Mouse (Mus musculus) heart, embryonic 10.5 days (tissue): ENCODE measurements around the gene Ryr1. TPM values are rescaled to one million over a fixed set of nuclear protein-coding genes. Genes with fewer than 3 reads are reported as not detected.
"Not testable (repeated sequence)": the region's sequence is repeated elsewhere in the genome, so short reads cannot be mapped to it uniquely, and the experiment has no call there.

ENCODE experiments used
- DNase-seq: peaks from one replicate; pipeline ENCODE4 v3.0.0-alpha.2; 2017; ENCODE audit warnings: low spot score
- H3K27ac ChIP-seq: fragments of 300-500 bp; sonication (generic); 2 replicates; pipeline ENCODE4 v1.5.1; 2016; ENCODE audit warnings: mild to moderate bottlenecking
- H3K27me3 ChIP-seq: fragments of 300-500 bp; sonication (generic); 2 replicates; pipeline ENCODE4 v1.6.1; 2016; ENCODE audit warnings: mild to moderate bottlenecking; ENCODE audit not compliant: poor library complexity, insufficient read depth, severe bottlenecking
- H3K36me3 ChIP-seq: fragments of 300-500 bp; sonication (generic); 2 replicates; pipeline ENCODE4 v1.6.1; 2016; ENCODE audit warnings: mild to moderate bottlenecking, moderate library complexity
- H3K4me1 ChIP-seq: fragments of 300-500 bp; sonication (generic); 2 replicates; pipeline ENCODE4 v1.6.1; 2016; ENCODE audit warnings: mild to moderate bottlenecking
- H3K4me3 ChIP-seq: fragments of 300-500 bp; sonication (generic); 2 replicates; pipeline ENCODE4 v1.5.1; 2016; ENCODE audit warnings: mild to moderate bottlenecking, moderate library complexity
- H3K9me3 ChIP-seq: fragments of 300-500 bp; sonication (generic); 2 replicates; pipeline ENCODE4 v1.6.1; 2016; ENCODE audit warnings: mild to moderate bottlenecking, moderate library complexity
- WGBS: fragments of 180-500 bp; shearing (Covaris S2); methylation state at CpG from one replicate; pipeline ENCODE4 v1.1.7; 2016; 5-methylcytosine and 5-hydroxymethylcytosine counted together
- polyA plus RNA-seq: library from polyadenylated mRNA; unstranded; fragments of >200 nt; fragmentation: Nextera tagmentation; extraction: Ambion mirVana; gene quantifications from 2 replicates; pipeline ENCODE4 v1.2.1, GENCODE M21; 2016

Gene Ryr1
- polyA plus RNA-seq, 1 experiment from 2014 or later: 0.73 TPM

DNA sequence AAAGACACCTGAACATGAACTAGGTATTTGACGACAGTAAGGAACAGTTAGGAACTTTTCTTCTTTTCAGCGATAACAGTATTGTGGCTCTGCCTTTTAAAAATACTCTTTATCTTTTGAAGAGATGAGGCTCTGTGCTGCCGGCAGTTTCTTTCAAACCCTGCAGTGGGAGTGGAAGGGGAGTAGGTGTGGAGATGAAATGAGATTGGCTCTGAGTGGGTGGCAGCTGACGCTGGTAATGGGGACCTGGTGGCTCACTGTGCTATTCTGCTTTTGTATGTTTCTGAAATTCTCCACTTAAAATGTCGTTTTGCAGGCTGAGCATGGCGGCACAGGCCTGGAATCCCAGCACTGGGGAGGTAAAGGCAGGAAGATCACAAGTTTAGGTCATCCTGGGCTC lies 36.2 kb downstream of the Ryr1 start:
- no peak overlapping the region for H3K4me3 ChIP-seq
- no peaks in the 10 kb centered on the region for H3K36me3 ChIP-seq
- H3K27me3 ChIP-seq: peaks cover 53% of the 10 kb centered on the region
- no peak overlapping the region for H3K27ac ChIP-seq
- H3K9me3 ChIP-seq: no peaks in the 10 kb centered on the region
- no peak for DNase-seq
- WGBS: 61% methylated on average over 6 of the region's 6 CpGs
- H3K4me1 ChIP-seq: no peaks in the 10 kb centered on the region

DNA sequence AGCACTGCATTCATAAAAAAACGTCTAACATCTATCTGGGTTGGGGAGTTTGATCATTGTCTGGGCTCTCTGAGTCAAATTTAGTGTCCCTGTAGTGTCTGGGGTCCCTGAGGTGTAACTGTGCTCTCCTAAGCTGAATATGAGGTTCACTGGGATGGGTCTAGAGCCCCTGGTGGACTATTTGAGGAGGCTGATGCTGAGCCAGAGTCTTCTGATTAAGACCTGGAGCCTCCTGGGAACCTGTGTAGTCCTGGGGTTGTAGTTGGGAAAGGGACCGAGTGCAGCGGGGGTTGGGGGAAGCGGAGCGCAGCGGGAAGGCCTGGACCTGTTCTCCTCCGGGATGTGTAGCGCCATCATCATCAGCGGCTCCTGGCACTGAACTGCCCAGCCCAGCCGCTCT lies 38.1 kb downstream of the Ryr1 start:
- Histone ChIP-seq H3K4me1 (no peaks in the 10 kb centered on the region), H3K27ac (no peak overlapping the region), H3K4me3 (no peak overlapping the region), H3K9me3 (no peaks in the 10 kb centered on the region), H3K36me3 (no peaks in the 10 kb centered on the region), H3K27me3 (peaks cover 58% of the 10 kb centered on the region)
- no peak for DNase-seq
- WGBS: 74% methylated on average over 10 of the region's 10 CpGs

GRCm38 (mm10) chr7:29085981-29086380 lies 39.0 kb downstream of the Ryr1 start:
- WGBS: 76% methylated on average over 30 of the region's 30 CpGs
- Histone ChIP-seq H3K36me3 (no peaks in the 10 kb centered on the region), H3K9me3 (no peaks in the 10 kb centered on the region), H3K4me3 (no peak overlapping the region), H3K4me1 (no peaks in the 10 kb centered on the region), H3K27ac (no peak overlapping the region), H3K27me3 (peaks cover 57% of the 10 kb centered on the region)
- no peak for DNase-seq

DNA sequence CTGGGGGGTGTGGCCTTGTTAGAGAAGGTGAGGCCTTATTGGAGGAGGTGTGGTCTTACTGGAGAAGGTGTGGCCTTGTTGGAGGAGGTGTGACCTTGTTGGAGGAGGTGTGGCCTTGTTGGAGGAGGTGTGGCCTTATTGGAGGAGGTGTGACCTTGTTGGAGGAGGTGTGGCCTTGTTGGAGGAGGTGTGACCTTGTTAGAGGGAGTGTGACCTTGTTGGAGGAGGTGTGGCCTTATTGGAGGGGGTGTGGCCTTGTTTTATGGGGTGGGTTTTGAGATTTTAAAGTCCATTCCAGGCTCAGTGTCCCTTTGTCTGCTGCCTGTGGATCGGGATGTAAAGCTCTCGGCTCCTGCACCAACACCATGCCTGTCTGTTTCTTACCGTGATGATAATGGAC lies 40.6 kb downstream of the Ryr1 start:
- no peak for DNase-seq
- H3K27me3 ChIP-seq: peaks cover 48% of the 10 kb centered on the region

DNA sequence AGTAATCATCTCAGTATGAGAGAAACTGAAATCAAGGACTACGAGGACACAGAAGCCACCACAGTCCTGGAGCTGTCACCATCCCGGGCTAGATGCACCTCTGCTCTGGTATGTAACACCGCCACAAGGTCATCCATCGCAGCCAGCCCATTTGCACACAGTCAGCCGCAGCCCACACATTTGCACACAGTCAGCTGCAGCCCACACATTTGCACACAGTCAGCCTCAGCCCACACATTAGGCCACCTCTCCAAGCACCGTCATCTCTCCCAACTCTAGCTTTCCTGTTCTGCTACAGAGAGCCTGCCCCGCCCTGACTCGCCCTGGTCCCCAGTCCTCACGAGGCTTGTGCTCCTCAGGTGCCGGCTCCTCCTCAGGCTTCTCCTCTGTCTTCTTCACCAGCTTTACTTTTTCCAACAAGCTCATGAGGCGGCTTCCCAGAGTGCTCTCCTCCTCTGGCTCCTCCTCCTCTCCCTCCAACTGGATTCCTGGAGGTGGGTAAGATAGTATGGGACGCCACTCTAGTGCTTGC lies 45.5 kb downstream of the Ryr1 start:
- Histone ChIP-seq H3K4me1 (no peaks in the 10 kb centered on the region), H3K27me3 (peaks cover 42% of the 10 kb centered on the region)
- WGBS: 60% methylated on average over 12 of the region's 12 CpGs

More for the DNA sequence above, 40.6 kb downstream of the Ryr1 start:
- WGBS: 75% methylated on average over 3 of the region's 3 CpGs
- H3K36me3 ChIP-seq: no peaks in the 10 kb centered on the region
- no peak overlapping the region for H3K4me3 ChIP-seq
- no peaks in the 10 kb centered on the region for H3K4me1 ChIP-seq
- H3K9me3 ChIP-seq: no peaks in the 10 kb centered on the region
- no peak overlapping the region for H3K27ac ChIP-seq

DNA sequence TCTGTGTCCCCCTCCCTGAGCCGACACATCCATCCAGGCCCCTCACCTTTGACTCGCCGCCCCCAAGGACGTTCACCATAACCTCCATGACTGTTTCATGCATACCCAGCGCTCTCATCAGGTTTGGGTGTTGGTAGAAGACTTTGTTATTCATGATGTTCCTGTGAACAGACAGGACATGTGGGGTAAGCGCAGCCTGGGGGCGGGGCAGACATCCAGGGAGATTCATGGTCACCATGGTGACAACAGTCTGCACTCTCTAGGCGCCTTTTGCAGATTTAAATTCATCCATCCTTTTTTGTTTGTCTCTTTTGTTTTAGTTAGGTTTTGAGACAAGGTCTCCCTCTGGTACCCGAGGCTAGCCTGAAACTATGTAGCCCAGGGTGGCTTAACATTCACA lies 48.0 kb downstream of the Ryr1 start:
- Histone ChIP-seq H3K27ac (no peak overlapping the region), H3K4me1 (no peaks in the 10 kb centered on the region), H3K36me3 (no peaks in the 10 kb centered on the region), H3K9me3 (no peaks in the 10 kb centered on the region), H3K4me3 (no peak overlapping the region), H3K27me3 (peaks cover 55% of the 10 kb centered on the region)
- no peak for DNase-seq
- 69% methylated on average over 9 of the region's 9 CpGs for WGBS

More for the DNA sequence above, 45.5 kb downstream of the Ryr1 start:
- no peak overlapping the region for H3K27ac ChIP-seq
- DNase-seq: no peak
- H3K4me3 ChIP-seq: no peak overlapping the region
- H3K9me3 ChIP-seq: no peaks in the 10 kb centered on the region
- no peaks in the 10 kb centered on the region for H3K36me3 ChIP-seq

GRCm38 (mm10) chr7:29075208-29075607 lies 49.8 kb downstream of the Ryr1 start:
- no peak for DNase-seq
- Histone ChIP-seq H3K36me3 (no peaks in the 10 kb centered on the region), H3K4me1 (peaks cover 8% of the 10 kb centered on the region), H3K27me3 (peaks cover 68% of the 10 kb centered on the region), H3K27ac (no peak overlapping the region), H3K9me3 (no peaks in the 10 kb centered on the region), H3K4me3 (no peak overlapping the region)
- 64% methylated on average over 6 of the region's 6 CpGs for WGBS

DNA sequence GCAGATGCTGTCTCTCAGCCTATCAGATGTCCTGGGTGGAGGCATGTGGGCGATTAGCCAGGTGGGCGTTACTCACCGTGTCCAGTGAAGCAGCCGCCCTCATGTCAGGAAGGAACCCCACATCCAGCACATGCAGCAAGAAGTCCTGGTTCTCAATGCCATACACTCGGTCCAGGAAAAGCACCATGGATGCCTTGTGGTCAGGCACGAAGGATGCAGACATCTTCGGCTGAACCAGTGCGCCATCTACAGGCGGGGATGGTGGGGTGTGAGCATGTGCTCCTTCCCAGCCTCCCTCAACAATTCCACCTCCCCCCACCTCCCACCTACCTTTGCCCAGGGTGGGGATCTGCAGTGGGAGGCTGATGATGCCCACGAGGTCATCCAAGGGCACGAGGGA lies 52.3 kb downstream of the Ryr1 start:
- Histone ChIP-seq H3K4me3 (no peak overlapping the region), H3K27ac (no peak overlapping the region), H3K27me3 (peaks cover 86% of the 10 kb centered on the region), H3K9me3 (no peaks in the 10 kb centered on the region), H3K36me3 (no peaks in the 10 kb centered on the region), H3K4me1 (peaks cover 11% of the 10 kb centered on the region)
- DNase-seq: no peak
- 39% methylated on average over 11 of the region's 11 CpGs for WGBS

DNA sequence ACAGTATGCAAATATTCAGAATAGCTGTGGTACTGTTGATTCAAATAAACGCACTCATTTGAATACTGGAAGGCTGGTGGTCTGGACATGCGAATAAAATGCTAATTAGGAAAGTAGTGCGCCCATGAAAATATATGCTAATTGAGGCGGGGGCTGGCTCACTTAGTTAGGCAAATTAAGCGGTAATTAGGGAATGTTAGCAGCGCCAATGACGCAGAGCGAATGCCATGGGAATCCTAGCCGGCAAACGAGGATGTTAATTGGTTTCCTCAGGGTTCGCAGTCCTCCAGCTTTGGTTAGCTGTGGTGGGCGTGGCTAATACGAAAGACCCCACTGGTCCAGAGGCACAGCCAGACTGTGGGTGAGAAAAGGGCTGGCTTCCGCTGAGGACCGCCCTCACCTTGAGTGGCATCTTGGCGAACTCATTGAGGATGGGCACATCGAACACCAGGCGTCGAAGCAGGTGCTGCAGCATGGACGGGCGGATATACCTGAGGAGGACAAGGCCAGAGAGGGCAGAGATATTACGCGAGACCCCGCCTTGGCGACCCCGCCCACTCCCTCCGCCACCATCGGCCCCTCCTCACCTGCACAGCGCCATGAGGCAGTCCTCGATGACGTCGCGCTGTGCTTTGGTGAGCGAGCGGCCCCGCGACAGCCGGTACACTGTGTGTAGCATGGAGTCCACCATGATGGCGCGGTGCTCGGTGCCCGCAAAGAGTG lies 53.6 kb downstream of the Ryr1 start:
- Histone ChIP-seq H3K4me1 (peaks cover 16% of the 10 kb centered on the region), H3K27ac (no peak overlapping the region), H3K9me3 (no peaks in the 10 kb centered on the region), H3K36me3 (no peaks in the 10 kb centered on the region), H3K27me3 (peaks cover 90% of the 10 kb centered on the region), H3K4me3 (peak overlapping the region; percentile 55)
- WGBS: 6% methylated on average over 42 of the region's 42 CpGs
- DNase-seq: no peak

GRCm38 (mm10) chr7:29070364-29071168 lies 54.4 kb downstream of the Ryr1 start:
- Histone ChIP-seq H3K27me3 (peaks cover 91% of the 10 kb centered on the region), H3K4me1 (peaks cover 16% of the 10 kb centered on the region), H3K36me3 (no peaks in the 10 kb centered on the region), H3K27ac (no peak overlapping the region), H3K4me3 (no peak overlapping the region), H3K9me3 (no peaks in the 10 kb centered on the region)
- DNase-seq: no peak
- 71% methylated on average over 12 of the region's 12 CpGs for WGBS

DNA sequence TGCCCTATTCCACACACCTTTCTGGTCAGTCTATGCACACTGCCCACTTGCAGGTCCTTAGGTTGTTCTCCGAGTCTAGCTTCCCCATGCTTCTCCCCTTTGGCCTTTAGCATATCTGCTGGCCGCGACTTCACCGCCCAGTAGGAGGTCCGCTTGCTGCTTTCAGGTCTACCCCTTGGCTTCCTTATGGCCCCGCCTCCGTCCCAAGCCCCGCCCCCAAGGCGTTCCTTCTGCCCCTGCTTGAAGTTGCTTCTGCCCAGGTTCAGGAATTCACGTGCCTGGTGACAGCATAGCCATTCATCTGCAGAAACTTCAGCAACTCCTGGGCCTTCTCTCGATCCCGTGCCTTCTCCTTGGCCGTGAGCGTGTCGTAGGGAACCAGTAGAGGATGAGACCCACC lies 57.2 kb downstream of the Ryr1 start:
- Histone ChIP-seq H3K27me3 (peaks cover 69% of the 10 kb centered on the region), H3K36me3 (no peaks in the 10 kb centered on the region), H3K4me1 (peaks cover 16% of the 10 kb centered on the region), H3K4me3 (peak overlapping the region; percentile 7; the same call in 1 of the 2 replicates), H3K9me3 (no peaks in the 10 kb centered on the region), H3K27ac (no peak overlapping the region)
- WGBS: 2% methylated on average over 15 of the region's 15 CpGs
- peak; percentile 82 for DNase-seq

DNA sequence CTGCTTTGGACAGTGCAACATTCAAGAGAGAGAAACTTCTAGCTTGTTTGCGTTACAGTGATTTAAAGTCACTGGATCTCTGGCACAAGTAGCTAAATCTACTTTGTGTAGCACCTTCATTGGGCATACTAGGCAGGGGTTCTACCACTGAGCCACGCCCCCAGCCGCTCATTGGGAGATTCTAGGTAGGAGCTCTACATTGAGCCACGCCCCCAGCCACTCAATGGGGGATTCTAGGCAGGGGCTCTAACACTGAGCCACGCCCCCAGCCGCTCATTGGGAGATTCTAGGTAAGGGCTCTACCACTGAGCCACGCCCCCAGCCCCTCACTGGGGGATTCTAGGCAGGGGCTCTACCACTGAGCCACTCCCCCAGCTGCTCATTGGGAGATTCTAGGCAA lies 61.5 kb downstream of the Ryr1 start:
- not testable (repeated sequence) for H3K4me1 ChIP-seq, H3K27ac ChIP-seq, DNase-seq, H3K9me3 ChIP-seq, H3K36me3 ChIP-seq, H3K4me3 ChIP-seq
- WGBS: 42% methylated on average over 7 of the region's 7 CpGs
- H3K27me3 ChIP-seq: peaks cover 60% of the 10 kb centered on the region

DNA sequence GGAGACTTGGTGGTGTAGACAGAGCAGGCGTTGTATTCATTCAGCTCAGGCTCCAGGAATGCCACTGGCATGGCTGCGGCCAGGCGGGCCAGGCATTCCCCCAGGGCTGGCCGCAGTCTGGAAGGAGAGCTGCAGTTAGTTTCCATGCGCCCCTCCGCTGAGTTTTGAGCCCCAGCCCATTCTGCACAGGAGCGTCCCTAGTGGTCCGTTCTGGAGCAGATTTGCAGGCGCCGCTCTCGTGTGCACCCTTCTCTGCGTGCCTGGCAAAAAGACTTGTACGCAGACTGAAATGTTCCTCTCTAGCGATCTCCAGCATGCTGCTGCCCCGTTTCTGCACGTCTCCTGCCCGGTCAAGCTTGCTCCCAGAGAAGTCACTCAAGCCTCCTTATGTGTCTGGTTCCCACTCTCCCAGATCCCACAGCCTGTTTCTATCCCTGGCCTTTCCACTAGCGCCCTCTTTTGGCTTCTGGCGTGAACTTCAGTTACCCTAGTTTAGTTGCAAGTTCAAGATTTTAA lies 63.4 kb downstream of the Ryr1 start:
- H3K9me3 ChIP-seq: no peaks in the 10 kb centered on the region
- H3K4me1 ChIP-seq: no peaks in the 10 kb centered on the region
- H3K4me3 ChIP-seq: peak overlapping the region; percentile 31
- 0 out of 2 replicates have a peak overlapping the region, but pooled peaks have one; percentile 0 for H3K27ac ChIP-seq
- H3K36me3 ChIP-seq: no peaks in the 10 kb centered on the region
- no peak for DNase-seq
- 7% methylated on average over 19 of the region's 19 CpGs for WGBS
- peaks cover 54% of the 10 kb centered on the region for H3K27me3 ChIP-seq
